Mouse (Mus musculus) hindlimb bud, embryonic 11.5 days (tissue): Measurements from ENCODE around the gene Ralgapa2.

ENCODE experiments used
- DNase-seq: peaks from one replicate; pipeline ENCODE4 v3.0.0-alpha.2; 2012; ENCODE audit warnings: low read depth, low spot score; ENCODE audit errors: extremely low spot score

The Ralgapa2 gene

DNA sequence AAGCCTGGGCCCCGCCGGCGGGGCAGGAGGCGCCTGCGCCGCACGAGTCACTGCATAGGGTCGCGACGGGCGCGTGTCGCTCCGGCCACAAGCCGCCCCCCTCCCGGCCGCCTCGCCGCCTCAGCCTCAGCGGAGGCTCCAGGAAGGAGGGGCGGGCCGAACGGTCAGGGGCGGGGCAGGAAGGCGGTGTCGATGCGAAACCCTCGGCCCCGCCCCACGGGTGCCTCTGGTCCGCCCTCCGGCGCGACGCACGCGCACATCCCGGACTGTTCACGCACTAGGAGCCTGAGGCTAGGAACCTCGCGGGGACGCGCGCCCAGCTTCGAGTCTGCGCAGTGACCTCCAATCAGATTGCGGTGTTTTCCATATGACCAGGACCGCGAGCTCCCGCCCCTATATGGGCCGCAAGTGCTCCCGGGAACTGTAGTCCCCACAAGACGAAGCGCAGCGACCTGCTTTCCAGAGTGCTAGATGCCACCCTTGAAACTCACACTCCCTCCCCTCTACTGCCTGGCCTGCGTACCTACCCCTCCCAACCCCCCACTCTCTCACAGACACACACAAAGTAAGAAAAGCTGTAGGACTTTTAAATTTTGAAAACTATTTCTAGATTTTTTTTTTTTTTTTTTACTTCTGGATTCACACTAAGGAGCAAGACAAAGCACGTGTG is at the start of gene Ralgapa2:
Ralgapa2 (minus strand) TSS at position 434 of the 670 bp plus-strand sequence.
- DNase-seq: peak; percentile 96

DNA sequence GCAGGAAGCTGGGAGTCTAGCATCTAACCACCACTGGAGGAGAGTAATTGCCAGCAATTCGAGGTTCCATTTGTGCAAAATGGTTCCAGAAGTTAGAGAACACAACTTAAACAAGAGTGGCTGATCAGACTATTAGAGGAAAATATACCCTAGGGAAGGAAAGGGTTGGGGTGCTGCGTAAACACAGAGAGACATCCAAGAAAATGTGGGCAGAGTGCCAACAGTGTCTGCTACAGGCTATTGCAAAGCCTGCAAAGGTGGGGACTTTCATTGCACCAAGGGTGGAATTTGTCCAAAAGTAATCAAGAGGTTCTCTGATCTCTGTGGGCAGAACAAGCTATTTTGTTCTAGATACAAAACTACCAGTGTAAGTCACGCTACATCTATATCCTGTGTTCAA is 49.4 kb upstream of the Ralgapa2 start:
- DNase-seq: no peak

DNA sequence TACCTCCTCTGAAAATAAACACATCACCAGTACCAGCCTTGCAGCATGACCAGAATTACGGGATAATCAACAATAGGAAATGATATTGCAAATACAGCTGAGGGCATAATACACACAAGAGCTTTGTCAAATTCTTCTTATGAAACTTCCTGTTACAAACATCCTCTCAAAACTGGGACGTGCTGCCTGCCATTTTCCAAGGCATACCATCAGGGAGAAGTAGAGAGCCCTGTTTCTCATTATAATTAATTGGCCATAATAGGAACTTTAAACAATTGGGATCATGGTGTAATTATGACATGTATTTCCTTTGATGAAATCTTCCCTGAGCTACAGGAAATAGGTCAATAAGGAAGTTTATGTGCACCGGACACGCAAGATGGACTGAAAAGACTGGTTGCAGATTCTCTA is 48.5 kb upstream of the Ralgapa2 start:
- DNase-seq: no peak

DNA sequence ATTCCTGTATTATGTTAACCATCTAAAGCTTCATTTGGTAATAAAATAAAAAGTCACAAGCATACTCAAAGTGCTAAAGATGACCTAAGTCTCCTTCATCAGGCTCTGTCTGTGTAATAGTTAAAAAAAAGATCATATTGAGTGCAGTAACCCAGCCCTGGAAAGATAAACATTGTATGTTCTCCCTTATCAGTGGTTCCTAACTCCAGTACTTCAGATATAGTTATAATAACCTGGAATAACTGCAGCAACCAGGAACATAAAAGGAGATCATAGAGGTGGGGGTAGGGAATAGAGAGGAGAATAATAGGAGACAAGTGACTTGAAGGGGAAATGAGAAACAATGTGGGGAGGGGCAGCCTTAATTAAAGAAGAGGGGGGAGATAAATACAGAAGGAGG is 44.0 kb upstream of the Ralgapa2 start:
- no peak for DNase-seq

DNA sequence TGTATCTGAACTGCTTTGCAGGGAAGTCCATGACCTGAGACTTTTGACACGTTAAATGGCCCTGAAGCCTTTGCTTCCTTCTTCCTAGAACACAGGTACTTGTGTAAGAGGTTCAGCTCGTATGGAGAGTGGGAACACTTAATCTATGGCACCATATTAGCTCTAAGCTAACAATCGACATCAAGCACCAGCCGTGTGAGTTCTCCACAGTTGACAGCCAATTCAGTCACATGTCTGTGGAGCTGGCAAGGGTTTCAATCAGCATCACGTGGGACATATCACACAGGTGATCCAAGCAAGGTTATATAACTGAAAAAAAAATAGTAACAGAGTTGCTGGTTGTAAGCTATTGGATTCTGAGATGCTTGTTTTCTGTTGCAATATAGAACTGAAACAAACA is 43.2 kb upstream of the Ralgapa2 start:
- DNase-seq: no peak

DNA sequence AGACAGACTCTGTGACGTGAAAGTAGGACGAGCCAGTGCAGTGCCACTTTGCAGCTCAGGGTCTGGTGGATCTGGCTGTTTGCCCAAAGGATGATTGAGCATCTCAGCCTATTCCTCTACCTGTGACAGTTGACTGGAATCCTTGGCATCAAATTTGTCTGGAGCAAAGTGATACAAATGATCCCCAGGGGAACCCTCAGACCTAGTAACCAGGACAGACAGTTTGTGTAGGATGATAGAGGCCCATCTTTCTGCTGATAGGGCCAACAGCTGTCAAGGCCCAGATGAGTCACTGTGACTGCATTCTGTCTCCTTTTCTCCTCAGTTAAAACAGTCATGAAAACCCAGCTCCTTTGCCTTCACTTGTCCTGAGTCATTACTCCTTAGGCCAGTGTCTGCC is 41.6 kb upstream of the Ralgapa2 start:
- no peak for DNase-seq

DNA sequence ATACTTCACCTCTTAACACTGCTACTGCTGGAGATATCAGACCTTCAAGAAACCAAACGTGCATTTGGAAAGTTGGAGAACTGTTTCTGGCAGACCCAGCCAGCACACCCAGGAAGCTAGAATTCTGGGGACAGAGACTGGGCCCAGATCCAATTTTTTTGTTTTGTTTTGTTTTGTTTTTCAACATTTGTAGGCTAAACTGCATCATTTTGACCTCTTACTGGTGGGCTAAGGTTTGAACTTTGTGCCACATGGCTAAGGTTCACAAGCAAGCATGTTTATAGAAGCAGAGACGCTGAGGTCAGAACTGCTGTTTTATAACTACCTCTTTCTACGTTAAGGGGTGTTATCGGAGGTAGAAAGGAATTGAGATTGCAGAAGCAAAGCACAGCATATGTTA is 39.7 kb upstream of the Ralgapa2 start:
- no peak for DNase-seq

DNA sequence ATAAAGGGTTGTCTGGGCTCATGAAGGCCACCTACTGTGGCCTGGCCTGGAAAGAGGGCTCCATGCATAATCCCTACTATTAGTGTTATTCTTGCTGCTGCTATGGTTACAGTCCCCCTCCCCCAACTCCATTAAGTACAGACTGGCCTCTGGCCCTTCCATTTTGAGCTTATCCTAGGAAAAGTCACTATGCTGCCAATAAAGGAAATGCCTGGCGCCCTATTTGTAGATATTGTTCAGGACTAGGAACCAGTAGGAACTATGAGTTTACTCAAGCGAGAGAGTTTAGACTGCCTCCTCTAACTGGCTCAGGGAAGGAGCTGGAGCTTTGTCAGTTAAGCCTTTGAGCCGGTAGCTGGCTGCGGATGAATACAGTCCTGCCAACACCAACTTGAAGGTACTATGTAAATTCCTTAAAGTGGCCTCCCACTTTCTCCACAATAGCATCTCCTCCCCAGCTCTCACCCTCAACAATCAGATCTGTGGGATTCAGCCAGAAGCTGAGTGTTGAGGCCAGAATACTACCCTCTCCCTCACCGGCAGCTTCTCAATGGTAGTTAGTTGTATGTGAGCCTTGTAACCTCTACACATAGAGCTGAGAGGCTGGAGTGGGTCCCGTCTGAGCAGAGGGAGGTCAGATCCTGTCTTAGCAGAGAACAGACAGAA is 37.1 kb upstream of the Ralgapa2 start:
- no peak for DNase-seq

DNA sequence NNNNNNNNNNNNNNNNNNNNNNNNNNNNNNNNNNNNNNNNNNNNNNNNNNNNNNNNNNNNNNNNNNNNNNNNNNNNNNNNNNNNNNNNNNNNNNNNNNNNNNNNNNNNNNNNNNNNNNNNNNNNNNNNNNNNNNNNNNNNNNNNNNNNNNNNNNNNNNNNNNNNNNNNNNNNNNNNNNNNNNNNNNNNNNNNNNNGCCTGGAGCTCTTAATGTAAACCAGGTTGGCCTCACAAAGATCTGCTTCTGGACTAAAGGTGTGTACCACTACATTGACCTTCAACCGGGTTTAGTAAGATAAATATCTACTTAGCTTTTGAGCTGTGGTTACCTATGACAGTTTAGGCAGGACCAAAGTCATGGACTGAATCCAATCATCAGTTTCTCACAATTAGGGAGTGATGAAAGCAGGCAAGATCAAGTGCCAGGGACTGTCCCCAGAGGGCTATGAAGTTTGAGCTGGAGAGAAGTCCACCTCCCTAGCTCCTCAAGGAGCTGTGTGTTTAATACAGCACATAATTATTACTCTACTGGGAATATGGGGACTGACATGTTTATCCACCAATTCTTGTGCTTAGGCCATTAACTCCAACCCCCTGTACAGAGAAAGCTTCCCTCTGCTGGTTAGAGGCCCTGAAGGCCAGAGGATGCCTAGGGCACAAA is 32.1 kb upstream of the Ralgapa2 start:
- DNase-seq: no peak

DNA sequence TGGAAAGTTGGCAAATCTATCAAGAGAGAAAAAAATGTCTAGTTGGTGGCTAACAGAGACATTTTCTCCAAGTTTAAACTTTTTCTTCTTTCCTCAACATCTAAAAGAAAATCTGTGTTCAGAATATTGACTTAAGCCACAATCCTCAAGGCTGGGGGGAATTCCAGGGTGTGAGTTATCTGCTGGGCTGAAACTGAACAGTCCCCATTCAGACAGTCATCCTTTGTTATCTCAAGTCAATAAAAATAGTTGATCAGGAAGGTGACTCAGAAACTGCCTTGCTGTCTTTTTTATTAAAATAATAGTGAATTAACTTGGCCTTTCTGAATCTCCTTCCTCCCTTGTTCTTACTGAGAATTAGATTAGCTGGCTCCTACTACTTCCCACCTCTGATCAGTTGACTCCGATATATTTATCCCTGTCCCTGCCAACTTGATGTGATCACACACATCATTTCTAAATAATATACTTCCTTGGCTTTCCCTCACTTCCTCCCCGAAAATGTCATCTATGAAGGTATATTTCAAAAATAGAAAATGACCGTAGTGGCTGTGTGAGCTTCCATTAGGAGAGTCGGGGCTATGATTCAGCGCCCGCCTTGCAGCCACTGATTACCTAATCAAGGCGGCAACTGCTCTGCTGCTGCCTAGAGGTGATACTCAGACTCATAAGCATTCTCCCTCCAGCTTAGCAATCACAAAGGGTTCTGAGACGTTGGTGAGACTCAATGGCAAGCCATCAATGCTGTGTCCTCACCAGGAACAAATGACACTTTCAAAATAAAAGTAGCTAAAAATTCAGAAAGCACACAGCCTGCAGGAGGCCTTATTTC is 21.2 kb upstream of the Ralgapa2 start:
- no peak for DNase-seq

DNA sequence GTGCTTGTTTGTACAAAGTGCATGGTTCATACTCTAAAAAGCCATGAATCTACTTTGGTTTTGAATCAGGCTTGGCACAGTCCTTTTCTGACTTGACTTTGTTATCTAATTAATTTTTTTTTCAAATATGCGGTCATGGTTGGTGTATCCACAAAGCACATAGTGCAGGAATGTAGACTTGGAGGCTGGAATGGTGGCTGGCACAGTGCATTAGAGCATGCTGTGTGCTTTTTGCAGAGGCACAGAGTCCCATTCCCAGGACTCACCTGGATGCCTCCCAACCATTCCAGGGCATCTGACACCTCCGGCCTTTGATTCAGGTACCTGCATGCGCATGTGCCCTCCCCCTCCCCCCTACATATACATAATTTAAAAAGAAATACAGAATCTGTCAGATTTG is 20.3 kb upstream of the Ralgapa2 start:
- no peak for DNase-seq

DNA sequence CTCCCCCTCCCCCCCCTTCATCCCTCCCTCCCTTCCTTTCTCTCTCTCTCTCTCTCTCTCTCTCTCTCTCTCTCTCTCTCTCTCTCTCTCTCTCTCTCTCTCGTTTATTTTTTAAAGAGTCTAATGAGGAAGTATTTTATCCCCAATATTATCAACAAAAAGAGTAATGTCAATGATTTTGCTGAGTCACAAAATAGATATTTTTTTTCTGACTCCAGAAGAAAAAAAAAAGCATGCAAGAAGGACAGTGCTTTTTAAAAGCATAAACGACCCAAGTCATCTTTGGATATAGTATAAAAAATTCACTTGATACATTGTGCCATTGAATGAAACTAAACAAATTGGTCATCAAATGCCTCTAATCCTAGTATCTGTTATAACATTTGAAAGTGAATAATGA is 13.3 kb upstream of the Ralgapa2 start:
- DNase-seq: no peak

DNA sequence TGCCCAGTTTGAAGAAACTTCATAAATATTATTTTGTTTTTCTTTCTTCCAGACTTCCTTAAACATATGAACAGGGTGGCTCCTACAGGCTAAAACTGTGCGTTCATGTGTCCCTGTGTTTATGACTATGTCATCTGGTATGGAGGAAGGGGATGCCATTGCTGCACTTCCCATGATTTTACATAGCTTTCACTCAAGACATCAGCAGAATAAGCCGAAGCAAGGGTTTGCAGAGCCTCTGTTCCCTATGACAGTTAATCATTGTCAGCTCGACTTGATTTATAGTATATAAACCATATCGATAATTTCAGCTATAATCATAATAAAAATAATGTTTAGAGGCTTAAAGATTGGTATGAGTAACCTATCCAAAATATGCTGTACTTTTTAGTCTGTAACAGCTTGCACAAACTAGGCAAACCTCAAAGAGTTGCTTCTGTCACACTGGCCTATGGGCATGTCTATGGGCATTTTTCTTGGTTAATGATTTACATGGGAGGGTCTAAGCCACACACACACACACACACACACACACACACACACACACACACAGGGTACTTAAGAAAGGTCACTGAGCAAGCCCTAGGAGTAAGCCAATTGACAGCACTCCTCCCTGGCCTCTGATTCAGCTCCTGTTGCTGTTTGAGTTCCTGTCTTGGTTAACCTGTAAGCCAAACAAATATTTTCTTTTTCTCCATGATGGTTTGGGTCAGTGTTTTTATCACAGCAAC is 12.7 kb upstream of the Ralgapa2 start:
- no peak for DNase-seq

DNA sequence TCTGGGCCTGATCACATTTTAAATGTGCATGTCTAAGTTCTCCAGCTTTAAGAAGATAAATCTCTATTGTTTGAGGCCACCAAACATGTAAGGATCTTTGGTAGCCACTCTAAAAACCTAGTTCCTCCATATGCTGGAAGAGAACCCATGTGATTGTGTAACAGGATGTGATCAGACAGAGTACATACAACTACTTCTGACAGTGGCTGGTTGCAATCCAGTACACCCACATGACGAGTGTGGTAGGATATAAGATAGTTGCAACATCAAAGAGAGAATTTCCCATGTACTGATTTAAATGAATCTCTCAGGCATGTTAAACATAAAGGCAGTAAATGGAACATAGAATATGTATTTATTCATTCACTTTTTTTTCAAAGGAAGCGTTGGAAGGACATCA is 4.8 kb upstream of the Ralgapa2 start:
- DNase-seq: no peak

DNA sequence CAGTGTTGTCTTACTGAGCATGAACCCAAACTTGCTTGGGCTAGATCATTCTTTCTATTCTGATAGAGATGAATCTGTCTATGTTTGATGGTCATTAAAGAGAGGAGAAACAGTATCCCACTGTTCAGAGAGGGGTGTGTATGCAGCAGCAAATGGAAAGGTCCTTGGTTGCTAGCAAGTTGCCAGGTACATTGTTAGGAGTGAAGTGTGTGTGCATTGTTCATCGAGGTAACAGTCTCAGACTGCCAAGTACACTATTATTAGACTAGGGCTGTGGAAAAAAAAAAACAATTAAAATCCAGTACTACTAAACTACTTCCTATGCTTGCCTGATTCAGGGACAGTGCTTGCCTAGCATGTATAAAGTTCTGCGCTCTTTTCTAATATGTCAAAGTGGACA is 2.9 kb upstream of the Ralgapa2 start:
- no peak for DNase-seq

DNA sequence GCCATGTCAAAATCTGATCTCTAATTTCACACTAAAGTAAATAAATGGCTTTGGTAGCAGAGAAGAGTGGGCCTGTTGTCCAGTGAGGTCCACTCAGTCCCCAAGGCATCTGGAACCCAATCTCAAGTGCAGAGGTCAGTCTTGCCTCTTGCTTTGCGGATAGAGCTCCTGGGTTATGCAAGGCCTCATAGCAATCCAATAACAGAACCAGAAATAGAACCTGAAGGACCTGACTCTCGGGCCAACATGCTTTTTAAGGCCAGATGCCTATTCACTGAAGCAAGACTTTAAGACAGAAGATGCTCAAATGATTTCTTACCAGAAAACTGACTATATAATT is 407 bp upstream of the Ralgapa2 start:
- no peak for DNase-seq

DNA sequence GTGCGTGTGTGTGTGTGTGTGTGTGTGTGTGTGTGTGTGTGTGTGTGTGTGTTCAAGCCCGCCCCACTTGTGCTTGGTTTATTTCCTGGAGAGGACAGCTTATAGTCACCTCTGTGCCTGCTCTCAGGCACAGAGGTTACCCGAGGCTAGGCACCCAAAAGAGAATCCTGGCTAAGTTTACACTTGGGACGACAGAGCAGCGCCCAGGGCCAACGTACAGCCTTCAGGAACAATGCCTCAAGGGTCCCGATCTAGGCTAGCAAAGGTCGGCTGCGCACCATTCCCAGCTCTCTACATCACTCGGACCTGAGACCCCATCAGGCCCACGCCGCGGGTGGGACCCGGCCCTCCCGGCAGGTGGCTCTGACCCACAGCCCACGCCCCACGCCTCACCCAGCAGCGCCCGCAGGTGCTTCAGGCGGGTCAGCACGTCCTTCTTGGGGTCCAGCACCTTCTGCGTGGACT is 711 bp downstream of the Ralgapa2 start:
- DNase-seq: no peak

DNA sequence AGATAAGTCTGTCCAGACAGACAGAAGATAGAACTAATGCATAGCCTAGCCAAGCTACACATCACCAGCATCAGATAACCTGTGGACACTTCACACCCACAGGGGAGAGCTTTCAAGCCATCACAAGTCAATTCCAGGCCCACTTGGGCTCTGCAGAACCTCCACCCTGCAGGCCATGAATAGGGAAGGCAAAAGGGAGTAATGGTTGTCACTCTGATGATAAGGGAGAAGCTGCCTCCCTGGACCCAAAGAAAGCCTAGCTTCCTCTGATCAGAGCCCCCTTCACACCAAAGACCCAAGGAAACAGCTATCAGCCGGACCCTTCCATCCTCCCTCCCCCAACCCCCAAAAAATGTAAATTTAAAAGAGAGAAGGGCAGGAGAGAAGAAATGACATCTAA is 1.4 kb downstream of the Ralgapa2 start:
- DNase-seq: no peak

DNA sequence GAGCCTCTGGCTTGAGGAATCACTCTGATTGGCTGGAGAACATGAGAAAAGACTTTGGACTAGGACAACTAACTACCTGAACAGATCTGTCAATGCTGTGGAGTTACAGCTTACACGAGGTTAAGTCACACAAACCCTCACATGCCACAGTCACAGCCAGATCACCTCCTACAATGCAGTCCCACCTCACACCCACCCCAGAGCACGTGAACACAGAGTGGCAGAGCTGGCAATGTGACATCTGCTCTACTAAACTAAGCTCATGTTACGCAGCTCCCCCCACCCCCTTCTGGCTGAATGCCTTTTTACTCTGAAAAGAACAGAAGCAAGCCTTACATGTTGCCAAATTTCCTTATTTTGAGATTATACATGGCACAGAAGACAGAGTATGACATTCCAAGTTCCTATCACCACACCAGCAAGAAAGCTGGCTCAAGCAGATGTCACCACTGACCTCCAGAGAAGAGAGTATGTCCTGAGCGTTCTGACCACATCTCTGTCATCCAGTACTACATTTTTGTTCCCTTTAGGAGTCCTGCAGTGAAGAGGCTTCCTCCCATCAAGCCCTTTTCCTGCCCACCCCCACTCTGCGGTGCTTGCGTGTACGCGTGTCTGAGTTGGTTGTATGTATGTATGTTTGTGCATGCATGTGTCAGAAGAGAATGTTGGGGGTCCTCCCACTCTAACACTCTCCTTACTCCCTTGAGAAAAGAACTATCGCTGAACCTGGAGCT is 9.4 kb downstream of the Ralgapa2 start:
- DNase-seq: no peak

DNA sequence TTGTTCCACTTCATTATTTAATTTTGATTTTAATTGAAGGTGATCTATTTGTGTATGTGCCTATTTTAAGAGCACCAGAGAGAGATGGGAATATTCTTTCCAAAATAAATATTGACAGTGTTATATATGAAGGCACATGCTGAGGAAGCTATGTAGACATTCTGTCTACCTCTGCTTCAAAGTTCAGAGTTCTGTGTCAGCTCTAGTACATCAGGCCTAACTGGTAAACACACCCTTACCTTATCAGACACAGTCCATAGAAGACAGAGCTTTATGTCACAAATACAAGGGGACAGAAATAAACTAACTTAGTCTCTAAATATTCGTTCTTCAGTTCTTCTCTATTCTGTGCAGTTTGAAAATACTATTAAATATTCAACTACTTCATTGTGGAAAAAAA is 12.1 kb downstream of the Ralgapa2 start:
- DNase-seq: no peak
